Mouse (Mus musculus) small intestine, adult 2 months (tissue): Measurements from ENCODE around the gene Tmem211. TPM values are rescaled to one million over a fixed set of nuclear protein-coding genes. Genes with fewer than 3 reads are reported as not detected.

Experiments
- H3K27ac ChIP-seq: fragments of 200-500 bp; 2 replicates; pipeline ENCODE4 v1.5.1; 2012; ENCODE audit warnings: low read depth, low read length, control low read depth, inconsistent platforms; ENCODE audit not compliant: insufficient read depth
- H3K27me3 ChIP-seq: fragments of 200-500 bp; 2 replicates; pipeline ENCODE4 v1.6.1; 2012; ENCODE audit warnings: mild to moderate bottlenecking, moderate library complexity, low read length, inconsistent platforms; ENCODE audit not compliant: control insufficient read depth, insufficient read depth
- H3K36me3 ChIP-seq: fragments of 200-500 bp; 2 replicates; pipeline ENCODE4 v1.6.1; 2012; ENCODE audit warnings: mild to moderate bottlenecking, low read length, control low read depth, inconsistent platforms; ENCODE audit not compliant: control insufficient read depth, insufficient read depth
- H3K4me1 ChIP-seq: fragments of 200-500 bp; 2 replicates; pipeline ENCODE4 v1.6.1; 2012; ENCODE audit warnings: low read length, inconsistent platforms, mixed read lengths; ENCODE audit not compliant: control insufficient read depth, insufficient read depth, insufficient read length
- H3K4me3 ChIP-seq: fragments of 200-500 bp; 2 replicates; pipeline ENCODE4 v1.5.1; 2012; ENCODE audit warnings: low read depth, mild to moderate bottlenecking, control low read depth, inconsistent platforms, low read length, moderate library complexity
- CTCF ChIP-seq: fragments of 200-500 bp; IDR thresholded peaks from 2 replicates; pipeline ENCODE4 v1.5.1; 2012; ENCODE audit warnings: low read depth, mild to moderate bottlenecking, control low read depth, inconsistent platforms, low read length, moderate library complexity, mixed read lengths; ENCODE audit not compliant: insufficient replicate concordance, insufficient read length; ENCODE audit errors: extremely low read depth
- POLR2A ChIP-seq: fragments of 200-500 bp; IDR thresholded peaks from 2 replicates; pipeline ENCODE4 v1.6.1; 2012; ENCODE audit warnings: low read depth, mild to moderate bottlenecking, control low read depth, inconsistent platforms, low read length, moderate library complexity
- WGBS: fragments of 180-500 bp; shearing (Covaris S2); methylation state at CpG from one replicate; pipeline ENCODE4 v1.1.7; 2018; 5-methylcytosine and 5-hydroxymethylcytosine counted together
- polyA plus RNA-seq: library from polyadenylated mRNA; depleted of rRNA; stranded (reverse); fragments of >200 nt; gene quantifications from 2 replicates; pipeline ENCODE4 v1.2.3, GENCODE M21; 2012

Tmem211 gene
- polyA plus RNA-seq, 1 experiment = not detected

GRCm38 (mm10) chr5:113275839-113276238, 49.1 kb downstream of the Tmem211 start:
- H3K4me3 ChIP-seq = no peak overlapping the region
- no peaks in the 10 kb centered on the region for H3K36me3 ChIP-seq
- TF ChIP-seq POLR2A = no peak
- no peak for TF ChIP-seq CTCF
- WGBS = 74% methylated on average over 10 of the region's 10 CpGs
- H3K4me1 ChIP-seq = no peaks in the 10 kb centered on the region; the same call in 1 of the 2 replicates
- no peak overlapping the region for H3K27ac ChIP-seq
- H3K27me3 ChIP-seq = no peaks in the 10 kb centered on the region

- Histone ChIP-seq H3K27me3 (no peaks in the 10 kb centered on the region), H3K36me3 (no peaks in the 10 kb centered on the region), H3K4me3 (peak overlapping the region; percentile 55), H3K4me1 (no peaks in the 10 kb centered on the region), H3K27ac (no peak overlapping the region)
- WGBS = 32% methylated on average over 15 of the region's 15 CpGs
- no peak for TF ChIP-seq POLR2A
- TF ChIP-seq CTCF = no peak
Observed at GRCm38 (mm10) chr5:113280138-113280856, 53.6 kb downstream of the Tmem211 start.

- Histone ChIP-seq H3K27me3 (no peaks in the 10 kb centered on the region), H3K4me3 (no peak overlapping the region), H3K4me1 (no peaks in the 10 kb centered on the region), H3K36me3 (no peaks in the 10 kb centered on the region), H3K27ac (no peak overlapping the region)
- TF ChIP-seq POLR2A (no peak), CTCF (no peak)
- 92% methylated on average over 7 of the region's 7 CpGs for WGBS
Observed at GRCm38 (mm10) chr5:113281557-113281956, 54.8 kb downstream of the Tmem211 start.

- no peak overlapping the region for H3K27ac ChIP-seq
- no peak overlapping the region for H3K4me3 ChIP-seq
- TF ChIP-seq POLR2A (no peak), CTCF (no peak)
- 58% methylated on average over 2 of the region's 2 CpGs for WGBS
- no peaks in the 10 kb centered on the region for H3K36me3 ChIP-seq
- peaks cover 3% of the 10 kb centered on the region; the same call in 1 of the 2 replicates for H3K4me1 ChIP-seq
- H3K27me3 ChIP-seq = peaks cover 9% of the 10 kb centered on the region; the same call in 1 of the 2 replicates
Observed at GRCm38 (mm10) chr5:113283726-113284125, 57.0 kb downstream of the Tmem211 start.

- 70% methylated on average over 16 of the region's 16 CpGs for WGBS
Observed at GRCm38 (mm10) chr5:113285541-113285940, 58.8 kb downstream of the Tmem211 start.

GRCm38 (mm10) chr5:113286048-113286447, 59.3 kb downstream of the Tmem211 start:
- TF ChIP-seq CTCF (no peak), POLR2A (no peak)
- no peak overlapping the region for H3K4me3 ChIP-seq
- WGBS = 74% methylated on average over 11 of the region's 11 CpGs

More at GRCm38 (mm10) chr5:113285541-113285940, 58.8 kb downstream of the Tmem211 start:
- peaks cover 3% of the 10 kb centered on the region; the same call in 1 of the 2 replicates for H3K4me1 ChIP-seq
- H3K36me3 ChIP-seq = no peaks in the 10 kb centered on the region
- no peak overlapping the region for H3K4me3 ChIP-seq
- no peak overlapping the region for H3K27ac ChIP-seq
- H3K27me3 ChIP-seq = peaks cover 9% of the 10 kb centered on the region; the same call in 1 of the 2 replicates
- no peak for TF ChIP-seq CTCF

GRCm38 (mm10) chr5:113286591-113287520, 60.1 kb downstream of the Tmem211 start:
- 10% methylated on average over 59 of the region's 60 CpGs for WGBS
- Histone ChIP-seq H3K27me3 (peaks cover 9% of the 10 kb centered on the region; the same call in 1 of the 2 replicates), H3K27ac (no peak overlapping the region), H3K4me1 (peaks cover 3% of the 10 kb centered on the region; the same call in 1 of the 2 replicates), H3K4me3 (no peak overlapping the region), H3K36me3 (no peaks in the 10 kb centered on the region)
- TF ChIP-seq CTCF (peak; percentile 74), POLR2A (no peak)

More at GRCm38 (mm10) chr5:113286048-113286447, 59.3 kb downstream of the Tmem211 start:
- H3K27ac ChIP-seq = no peak overlapping the region
- no peaks in the 10 kb centered on the region for H3K36me3 ChIP-seq
- peaks cover 3% of the 10 kb centered on the region; the same call in 1 of the 2 replicates for H3K4me1 ChIP-seq
- H3K27me3 ChIP-seq = peaks cover 9% of the 10 kb centered on the region; the same call in 1 of the 2 replicates
